Mouse (Mus musculus) lung, adult 2 months (tissue): ENCODE data around the gene Ddx42.

Experiments
- CTCF ChIP-seq: fragments of 200-500 bp; IDR thresholded peaks from 2 replicates; pipeline ENCODE4 v1.5.1; 2011; ENCODE audit warnings: mild to moderate bottlenecking, low read length, control low read depth; ENCODE audit not compliant: insufficient read depth
- POLR2A ChIP-seq: fragments of 200-500 bp; IDR thresholded peaks from 2 replicates; pipeline ENCODE4 v1.6.1; 2011; ENCODE audit warnings: low read depth, mild to moderate bottlenecking, control low read depth, low read length, borderline replicate concordance; ENCODE audit errors: extremely low read depth

GRCm38 (mm10) chr11:106194891-106195290 lies 21.8 kb upstream of the Ddx42 start:
- no peak for TF ChIP-seq CTCF
- no peak for TF ChIP-seq POLR2A
